Mouse (Mus musculus) 416B (cell line): ENCODE data around the gene Gpr26.

Experiments
- DNase-seq: peaks from one replicate; pipeline ENCODE4 v3.0.0; 2011; ENCODE audit warnings: low read depth

Gpr26 gene

GRCm38 (mm10) chr7:131966023-131966915 lies at the start of gene Gpr26:
Gene Gpr26, plus strand, starts transcription at chr7:131966460.
- DNase-seq: no peak

- no peak for DNase-seq
These were observed 48.9 kb upstream of the Gpr26 start for GRCm38 (mm10) chr7:131917384-131917783.

- no peak for DNase-seq
These were observed 38.8 kb upstream of the Gpr26 start for GRCm38 (mm10) chr7:131927288-131928050.

- DNase-seq: no peak
These were observed 28.6 kb upstream of the Gpr26 start for GRCm38 (mm10) chr7:131937611-131938010.

GRCm38 (mm10) chr7:131951131-131951530 lies 15.1 kb upstream of the Gpr26 start:
- no peak for DNase-seq

- DNase-seq: no peak
These were observed 12.9 kb upstream of the Gpr26 start for GRCm38 (mm10) chr7:131953402-131953801.

- DNase-seq: no peak
These were observed 7.6 kb upstream of the Gpr26 start for GRCm38 (mm10) chr7:131958705-131959104.

GRCm38 (mm10) chr7:131960551-131960950 lies 5.7 kb upstream of the Gpr26 start:
- no peak for DNase-seq

GRCm38 (mm10) chr7:131966916-131967494 lies 745 bp downstream of the Gpr26 start:
- no peak for DNase-seq

GRCm38 (mm10) chr7:131970255-131970654 lies 4.0 kb downstream of the Gpr26 start:
- peak; percentile 3 for DNase-seq

GRCm38 (mm10) chr7:131975867-131976266 lies 9.6 kb downstream of the Gpr26 start:
- DNase-seq: no peak

GRCm38 (mm10) chr7:131978609-131979008 lies 12.3 kb downstream of the Gpr26 start:
- no peak for DNase-seq

GRCm38 (mm10) chr7:131989056-131989455 lies 22.8 kb downstream of the Gpr26 start:
- DNase-seq: no peak

GRCm38 (mm10) chr7:131992226-131992625 lies 26.0 kb downstream of the Gpr26 start:
- no peak for DNase-seq

GRCm38 (mm10) chr7:131992873-131993272 lies 26.6 kb downstream of the Gpr26 start:
- no peak for DNase-seq

- DNase-seq: no peak
These were observed 39.9 kb downstream of the Gpr26 start for GRCm38 (mm10) chr7:132005996-132006696.

GRCm38 (mm10) chr7:132009002-132009401 lies 42.7 kb downstream of the Gpr26 start:
- no peak for DNase-seq

GRCm38 (mm10) chr7:132012969-132013679 lies 46.9 kb downstream of the Gpr26 start:
- DNase-seq: no peak

- no peak for DNase-seq
These were observed 47.7 kb downstream of the Gpr26 start for GRCm38 (mm10) chr7:132013970-132014369.

- no peak for DNase-seq
These were observed 48.9 kb downstream of the Gpr26 start for GRCm38 (mm10) chr7:132015193-132015592.

GRCm38 (mm10) chr7:132015933-132016332 lies 49.7 kb downstream of the Gpr26 start:
- no peak for DNase-seq
